Mouse (Mus musculus) lung, adult 2 months (tissue): ENCODE data around the gene Eno4.

Experiments used
- CTCF ChIP-seq: fragments of 200-500 bp; IDR thresholded peaks from 2 replicates; pipeline ENCODE4 v1.5.1; 2011; ENCODE audit warnings: mild to moderate bottlenecking, low read length, control low read depth; ENCODE audit not compliant: insufficient read depth
- POLR2A ChIP-seq: fragments of 200-500 bp; IDR thresholded peaks from 2 replicates; pipeline ENCODE4 v1.6.1; 2011; ENCODE audit warnings: low read depth, mild to moderate bottlenecking, control low read depth, low read length, borderline replicate concordance; ENCODE audit errors: extremely low read depth

- TF ChIP-seq POLR2A (no peak), CTCF (no peak)
Observed at GRCm38 (mm10) chr19:58910941-58911368, 32.3 kb upstream of the Eno4 start.
